Mouse (Mus musculus) hematopoietic stem cell, adult 5-6 weeks (primary cell): ENCODE data around the gene Apoc4. TPM values are rescaled to one million over a fixed set of nuclear protein-coding genes. Genes with fewer than 3 reads are reported as not detected.
A peak's percentile ranks its signal among the peaks of the same experiment; 100 is the strongest.

Experiments used
- ATAC-seq, 2 experiments: fragments of 125-278 bp in 1 of 2; replicated peaks in 1 of 2; 2 replicates each; pipeline ENCODE4 v1.8.0; 2016 to 2017; ENCODE audit warnings: inconsistent platforms in 2 of 2, mild to moderate bottlenecking in 2 of 2, moderate number of reproducible peaks in 2 of 2, low read depth in 1 of 2, moderate TSS enrichment in 1 of 2; ENCODE audit not compliant: low FRiP score in 2 of 2, poor library complexity in 2 of 2, severe bottlenecking in 2 of 2, insufficient read depth in 1 of 2, low TSS enrichment in 1 of 2
- total RNA-seq: library from RNA; stranded (forward); fragments of 172-1452, 232-1000 nt; gene quantifications from 2 replicates; pipeline ENCODE4 v1.2.3, GENCODE M21; 2017

Gene Apoc4
- total RNA-seq, 1 experiment from 2014 or later = not detected

- ATAC-seq = peak; percentile 80 to 81
Observed at GRCm38 (mm10) chr7:19664955-19665841, 16.1 kb downstream of the Apoc4 start, which contains the start of gene Clptm1. Gene Clptm1 (minus strand): TSS chr7:19665033.

- ATAC-seq = 0 out of 4 replicates have a peak, but pooled peaks of 1 of the 2 experiments have one; percentile 2
Observed at GRCm38 (mm10) chr7:19664455-19664954, 16.8 kb downstream of the Apoc4 start.

- no peak for ATAC-seq
Observed at GRCm38 (mm10) chr7:19663940-19664339, 17.3 kb downstream of the Apoc4 start.

GRCm38 (mm10) chr7:19652614-19653013 lies 28.7 kb downstream of the Apoc4 start:
- no peak for ATAC-seq

GRCm38 (mm10) chr7:19651063-19651786 lies 30.1 kb downstream of the Apoc4 start:
- ATAC-seq = peak; percentile 39 to 49; a peak in 2 of 4 replicates

GRCm38 (mm10) chr7:19641223-19641622 lies 40.1 kb downstream of the Apoc4 start:
- no peak for ATAC-seq

- no peak for ATAC-seq
Observed at GRCm38 (mm10) chr7:19635074-19635827, 46.0 kb downstream of the Apoc4 start.

- ATAC-seq = no peak
Observed at GRCm38 (mm10) chr7:19634591-19634990, 46.7 kb downstream of the Apoc4 start.

GRCm38 (mm10) chr7:19633855-19634254 lies 47.4 kb downstream of the Apoc4 start:
- ATAC-seq = no peak

GRCm38 (mm10) chr7:19633197-19633596 lies 48.1 kb downstream of the Apoc4 start:
- no peak for ATAC-seq

GRCm38 (mm10) chr7:19632720-19633119 lies 48.6 kb downstream of the Apoc4 start:
- no peak for ATAC-seq

- ATAC-seq = no peak
Observed at GRCm38 (mm10) chr7:19632275-19632674, 49.0 kb downstream of the Apoc4 start.

GRCm38 (mm10) chr7:19629361-19629734 lies 51.9 kb downstream of the Apoc4 start, which contains the start of gene Relb:
Gene Relb (minus strand): TSS chr7:19629438.
- peak in 1 of 2 experiments; percentile 22; a peak in 1 of 4 replicates for ATAC-seq

GRCm38 (mm10) chr7:19628536-19629360 lies 52.5 kb downstream of the Apoc4 start:
- ATAC-seq = peak; percentile 89 to 90

- ATAC-seq = no peak
Observed at GRCm38 (mm10) chr7:19628192-19628535, 53.1 kb downstream of the Apoc4 start.
